Mouse (Mus musculus) heart, adult 2 months (tissue): ENCODE data around the gene Nppb.

Experiments
- CTCF ChIP-seq: fragments of 200-600 bp; IDR thresholded peaks from 2 replicates; pipeline ENCODE4 v1.8.1; 2022; ENCODE audit warnings: antibody characterized with exemption, mild to moderate bottlenecking, moderate library complexity
- POLR2A ChIP-seq: fragments of 200-500 bp; IDR thresholded peaks from 2 replicates; pipeline ENCODE4 v1.6.1; 2011; ENCODE audit warnings: mild to moderate bottlenecking, low read depth, low read length, control low read depth; ENCODE audit not compliant: insufficient read depth

DNA sequence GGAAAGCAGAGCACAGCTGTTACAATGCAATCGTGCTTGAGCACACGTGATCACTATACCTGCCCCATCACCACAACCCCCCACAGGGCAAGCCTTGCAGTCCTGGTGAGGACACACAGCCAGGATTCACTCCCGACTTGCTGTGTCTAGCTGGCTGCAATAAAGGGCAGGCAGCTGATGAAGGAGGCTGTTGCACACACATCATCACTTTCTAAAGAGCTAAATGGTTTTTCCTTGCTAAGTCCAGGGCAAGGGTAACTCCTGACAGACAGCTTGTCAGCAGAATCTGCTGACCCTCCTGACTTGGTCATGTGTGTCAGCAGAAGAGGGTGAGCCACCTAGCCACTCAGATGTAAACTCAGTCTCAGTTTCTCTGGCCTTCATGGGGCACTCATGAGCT is 31.4 kb downstream of the Nppb start:
- TF ChIP-seq CTCF = no peak
- no peak for TF ChIP-seq POLR2A
